Mouse (Mus musculus) duodenum, adult 2 months (tissue): ENCODE data around the gene Rhbdd1. TPM values are rescaled to one million over a fixed set of nuclear protein-coding genes. Genes with fewer than 3 reads are reported as not detected.

Experiments used
- polyA plus RNA-seq: library from polyadenylated mRNA; depleted of rRNA; stranded (reverse); fragments of >200 nt; gene quantifications from 2 replicates; pipeline ENCODE4 v1.2.3, GENCODE M21; 2012; ENCODE audit warnings: low replicate concordance; rRNA removed

Gene Rhbdd1
- 3.3 and 6.2 TPM in 2 replicates for polyA plus RNA-seq

DNA sequence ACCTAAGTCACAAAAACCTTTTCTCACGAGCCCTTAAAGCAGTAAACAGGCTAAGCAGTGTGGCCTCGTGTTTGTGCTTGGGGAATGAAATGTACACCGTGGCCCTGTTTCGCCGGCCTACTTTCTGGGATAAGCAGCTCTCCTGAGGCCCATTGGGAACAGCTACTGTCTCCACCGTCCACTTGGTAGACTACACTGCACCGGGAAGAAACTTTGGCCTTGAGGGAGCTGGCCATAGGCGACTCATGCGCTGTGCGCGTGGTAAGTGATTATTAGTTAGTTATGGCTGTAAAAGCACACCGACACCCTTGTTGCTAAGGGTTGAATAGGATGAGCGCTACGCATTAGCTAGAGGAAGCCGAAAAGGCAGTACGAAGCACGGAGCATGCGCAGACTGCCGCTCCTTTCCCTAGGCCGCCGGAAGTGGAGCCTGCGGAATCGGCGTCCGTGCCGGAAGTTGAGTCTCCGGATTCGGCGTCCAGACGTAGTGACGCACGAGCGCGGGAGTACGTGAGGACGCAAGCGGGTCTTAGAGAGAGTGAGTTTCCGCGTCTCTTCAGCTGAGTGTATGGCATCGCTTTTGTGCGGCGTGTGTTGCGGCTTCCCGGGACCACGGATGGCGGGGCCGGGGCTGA is at the start of gene Rhbdd1:
TSS of gene Rhbdd1 (plus strand) at position 342 of the 635 bp plus-strand sequence.

DNA sequence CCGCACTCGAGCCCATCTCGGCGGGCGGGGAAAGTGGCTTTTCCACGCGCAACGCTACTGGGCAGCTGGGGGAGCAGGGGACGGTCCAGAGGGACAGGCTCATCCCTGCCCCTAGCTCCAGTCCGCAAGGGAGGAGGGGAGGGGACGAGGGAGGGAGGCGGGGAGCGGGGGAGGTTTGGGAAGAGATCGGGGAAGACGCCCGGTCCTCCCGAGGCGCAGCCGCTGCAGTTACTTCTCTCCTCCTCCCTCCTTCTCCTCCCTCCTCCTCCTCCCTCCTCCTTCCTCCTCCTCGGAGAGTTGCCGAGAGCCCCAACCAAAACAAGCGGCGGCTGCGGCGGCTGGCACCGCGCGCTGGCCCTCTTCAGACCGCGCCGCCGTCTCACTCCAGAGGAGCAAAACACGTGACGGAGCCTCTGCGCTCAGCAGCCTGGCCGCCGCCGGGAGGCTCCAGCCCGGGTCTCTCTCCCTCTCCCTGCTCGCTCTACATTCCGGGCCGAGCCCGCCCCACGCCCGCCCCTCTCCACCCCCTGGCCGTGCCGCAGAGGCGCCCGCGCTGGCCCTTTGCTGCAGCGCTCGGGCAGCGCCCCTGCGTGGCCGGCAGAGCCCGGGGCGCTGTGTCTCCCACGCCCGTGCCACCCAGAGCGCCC is 25.0 kb upstream of the Rhbdd1 start, which contains the start of gene Irs1:
TSS of gene Irs1 (minus strand) at position 266 of the 647 bp plus-strand sequence.

Other genes starting within 250 kb of the Rhbdd1 start
- gene Gm9747, start 83.3 kb upstream of the Rhbdd1 start, polyA plus RNA-seq = not detected in 2 replicates
- gene Irs1, start 25.0 kb upstream of the Rhbdd1 start, polyA plus RNA-seq = 0.50 and 1.1 TPM in 2 replicates